Mouse (Mus musculus) bone marrow, adult 2 months (tissue): ENCODE data around the gene Krt88. TPM values are rescaled to one million over a fixed set of nuclear protein-coding genes. Genes with fewer than 3 reads are reported as not detected.

Experiments used
- H3K27ac ChIP-seq: fragments of 200-500 bp; 2 replicates; pipeline ENCODE4 v1.5.1; 2012; ENCODE audit warnings: low read depth, mild to moderate bottlenecking, control low read depth, inconsistent platforms, low read length; ENCODE audit not compliant: control insufficient read depth, poor library complexity, insufficient read depth
- H3K4me1 ChIP-seq: fragments of 200-500 bp; 2 replicates; pipeline ENCODE4 v1.6.1; 2011; ENCODE audit warnings: low read length; ENCODE audit not compliant: control insufficient read depth, insufficient read depth
- H3K4me3 ChIP-seq: fragments of 200-500 bp; replicated peaks from 2 replicates; pipeline ENCODE3; 2011; ENCODE audit warnings: mild to moderate bottlenecking, low read depth, low read length, control low read depth; ENCODE audit not compliant: control insufficient read depth
- CTCF ChIP-seq: fragments of 200-500 bp; IDR thresholded peaks from 2 replicates; pipeline ENCODE4 v1.5.1; 2011; ENCODE audit warnings: low read length, control low read depth; ENCODE audit not compliant: control insufficient read depth, insufficient read depth
- POLR2A ChIP-seq: fragments of 200-500 bp; IDR thresholded peaks from 2 replicates; pipeline ENCODE4 v1.6.1; 2011; ENCODE audit warnings: low read depth, mild to moderate bottlenecking, control low read depth, low read length, borderline replicate concordance; ENCODE audit not compliant: control insufficient read depth
- WGBS: fragments of 180-500 bp; shearing (Covaris S2); methylation state at CpG from one replicate; pipeline ENCODE4 v1.1.7; 2018; 5-methylcytosine and 5-hydroxymethylcytosine counted together
- polyA plus RNA-seq: library from polyadenylated mRNA; stranded (reverse); fragments of >200 nt; gene quantifications from 2 replicates; pipeline ENCODE4 v1.2.4, GENCODE M21; 2011; ENCODE audit warnings: low replicate concordance; ENCODE audit not compliant: missing spikeins, insufficient read depth, insufficient read length

Gene Krt88
- polyA plus RNA-seq, 1 experiment, result not detected

DNA sequence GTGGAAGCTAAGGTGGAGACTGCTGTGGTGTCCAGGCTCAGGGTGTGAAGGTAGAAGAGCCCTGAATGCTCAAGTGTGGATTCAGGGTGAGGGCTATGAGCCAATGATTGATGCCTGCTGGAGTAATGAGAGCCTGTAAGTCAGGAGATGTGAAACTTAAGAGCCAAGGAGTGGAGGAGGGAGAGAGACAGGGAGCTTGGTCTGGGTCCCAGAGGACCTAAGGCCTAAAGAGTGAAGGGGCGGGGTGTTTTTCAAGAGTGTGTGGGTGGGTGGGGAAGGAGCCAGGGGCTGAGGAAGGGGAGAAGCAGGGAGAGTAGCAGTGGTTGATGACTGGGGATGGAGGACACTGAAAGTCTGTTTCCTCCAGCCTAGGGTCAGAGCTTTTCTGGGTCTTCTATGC, 36.1 kb downstream of the Krt88 start:
- TF ChIP-seq POLR2A (no peak), CTCF (no peak)
- Histone ChIP-seq H3K4me1 (peaks cover 15% of the 10 kb centered on the region), H3K4me3 (no peak overlapping the region), H3K27ac (no peak overlapping the region)
- WGBS, result 88% methylated on average over 1 of the region's 1 CpGs

GRCm38 (mm10) chr15:101484939-101485338, 37.4 kb downstream of the Krt88 start:
- no peak for TF ChIP-seq POLR2A
- TF ChIP-seq CTCF, result no peak
- no peak overlapping the region for H3K4me3 ChIP-seq
- H3K4me1 ChIP-seq, result peaks cover 16% of the 10 kb centered on the region
- WGBS, result 47% methylated on average over 1 of the region's 1 CpGs
- H3K27ac ChIP-seq, result peak overlapping the region; percentile 53

DNA sequence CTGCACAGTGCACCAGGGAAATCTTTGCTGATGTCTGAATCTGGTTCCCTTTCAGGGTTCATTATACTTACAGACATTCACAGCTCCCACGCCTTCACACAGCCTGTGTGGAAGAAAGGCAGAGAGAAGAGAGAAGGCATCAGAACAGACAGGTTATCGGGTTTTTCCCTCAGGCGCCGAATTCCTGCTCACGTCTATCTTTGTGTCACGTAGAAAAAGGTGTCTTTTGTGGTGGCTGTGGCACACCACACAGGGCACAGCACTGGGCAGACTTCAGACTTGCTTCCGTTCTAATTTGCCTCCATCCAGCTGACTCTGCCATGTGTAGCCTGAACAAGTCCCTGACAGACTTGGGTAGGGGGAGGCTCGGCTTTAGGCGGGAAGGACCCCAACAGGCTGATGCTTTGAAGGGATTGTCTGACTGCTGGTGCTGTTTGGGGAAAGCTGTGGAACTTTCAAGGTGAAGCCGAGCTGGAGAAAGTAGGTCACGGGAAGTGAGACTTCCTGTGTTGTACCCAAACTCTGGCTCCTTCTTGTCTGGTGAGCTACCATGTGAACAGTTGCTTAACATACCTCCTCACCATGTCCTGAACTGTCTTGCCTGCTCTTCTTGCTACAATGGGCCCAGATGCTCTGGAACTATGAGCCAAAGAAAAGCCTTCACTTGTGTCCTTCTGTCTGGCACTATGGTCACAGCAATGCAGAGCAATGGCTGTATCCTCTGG, 38.5 kb downstream of the Krt88 start:
- TF ChIP-seq POLR2A, result no peak
- no peak for TF ChIP-seq CTCF
- H3K4me1 ChIP-seq, result peaks cover 16% of the 10 kb centered on the region
- WGBS, result 31% methylated on average over 11 of the region's 11 CpGs
- H3K4me3 ChIP-seq, result no peak overlapping the region
- peak overlapping the region; percentile 82 for H3K27ac ChIP-seq

DNA sequence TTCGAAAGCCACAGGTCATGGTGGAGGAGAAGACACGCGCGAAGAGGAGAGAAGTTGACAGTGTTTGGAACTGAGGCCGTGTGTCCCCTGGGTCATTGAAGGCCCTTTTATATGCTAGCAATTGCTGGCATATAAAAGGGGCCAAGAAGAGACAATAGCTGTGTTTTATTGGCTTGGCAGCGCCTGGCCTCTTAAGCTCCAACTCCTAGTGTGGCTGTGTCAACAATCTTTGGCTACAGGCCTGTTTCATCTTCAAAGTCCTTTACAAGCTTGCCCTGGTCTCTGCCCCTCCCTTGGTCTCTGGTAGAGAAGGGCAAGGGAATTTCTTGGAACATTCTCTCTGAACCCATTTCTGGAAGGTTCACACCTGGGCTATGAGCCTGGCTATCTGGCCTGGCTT, 43.9 kb downstream of the Krt88 start, which contains the start of gene Krt83:
Gene Krt83 (minus strand): TSS at position 82 of the 400 bp plus-strand sequence.
- TF ChIP-seq POLR2A, result no peak
- TF ChIP-seq CTCF, result no peak
- 89% methylated on average over 6 of the region's 6 CpGs for WGBS
- Histone ChIP-seq H3K27ac (no peak within 1 kb of the TSS), H3K4me1 (peaks cover 3% of the 10 kb centered on the region; the same call in 1 of the 2 replicates), H3K4me3 (no peak within 1 kb of the TSS)

- no peak overlapping the region for H3K4me3 ChIP-seq
- 49% methylated on average over 8 of the region's 8 CpGs for WGBS
- no peak overlapping the region for H3K27ac ChIP-seq
- no peak for TF ChIP-seq CTCF
- TF ChIP-seq POLR2A, result no peak
- peaks cover 2% of the 10 kb centered on the region; the same call in 1 of the 2 replicates for H3K4me1 ChIP-seq
Observed at GRCm38 (mm10) chr15:101492718-101493117, 45.2 kb downstream of the Krt88 start.

DNA sequence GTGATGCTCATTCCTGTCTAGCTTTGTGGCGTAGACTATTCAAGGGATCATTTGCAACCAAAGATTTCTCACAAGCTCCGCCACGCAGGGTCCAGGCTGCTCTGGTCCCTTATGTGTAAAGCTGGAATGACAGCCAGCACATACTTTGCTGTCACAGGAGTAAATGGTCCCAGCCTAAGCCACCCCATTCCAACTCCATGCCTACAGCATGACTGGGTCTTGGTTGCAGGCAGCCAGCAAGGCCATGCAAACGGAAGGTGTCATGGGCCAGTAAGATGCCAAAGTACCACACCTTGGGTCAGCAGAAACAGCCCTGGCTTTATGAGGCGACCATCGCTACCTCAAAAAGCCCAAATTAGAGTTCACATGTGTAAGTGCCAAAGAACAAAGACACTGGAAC, 46.2 kb downstream of the Krt88 start:
- no peak overlapping the region for H3K4me3 ChIP-seq
- H3K27ac ChIP-seq, result no peak overlapping the region
- 88% methylated on average over 6 of the region's 6 CpGs for WGBS
- no peak for TF ChIP-seq CTCF
- TF ChIP-seq POLR2A, result no peak
- peaks cover 2% of the 10 kb centered on the region; the same call in 1 of the 2 replicates for H3K4me1 ChIP-seq

DNA sequence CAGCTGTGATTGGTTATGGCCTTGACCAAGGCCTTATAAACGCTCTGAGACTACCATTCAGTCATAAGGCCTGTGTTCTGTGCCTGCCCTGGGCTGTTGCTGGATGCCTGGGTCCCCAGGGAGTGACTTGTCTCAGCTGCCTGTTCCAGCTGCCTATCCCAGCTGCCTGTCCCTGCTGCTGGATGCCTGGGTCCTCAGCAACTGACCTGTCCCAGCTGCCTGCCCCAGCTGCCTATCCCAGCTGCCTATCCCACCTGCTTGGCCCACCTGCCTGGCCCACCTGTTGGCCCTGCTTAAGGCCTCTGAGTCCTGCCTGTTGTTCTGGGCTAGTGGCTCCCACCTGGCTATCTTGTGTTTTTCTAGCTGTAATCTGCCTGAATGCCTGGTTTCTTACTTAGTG, 46.7 kb downstream of the Krt88 start:
- no peak for TF ChIP-seq POLR2A
- no peak for TF ChIP-seq CTCF
- WGBS, result 70% methylated on average over 1 of the region's 1 CpGs
- Histone ChIP-seq H3K27ac (no peak overlapping the region), H3K4me1 (no peaks in the 10 kb centered on the region), H3K4me3 (no peak overlapping the region)

DNA sequence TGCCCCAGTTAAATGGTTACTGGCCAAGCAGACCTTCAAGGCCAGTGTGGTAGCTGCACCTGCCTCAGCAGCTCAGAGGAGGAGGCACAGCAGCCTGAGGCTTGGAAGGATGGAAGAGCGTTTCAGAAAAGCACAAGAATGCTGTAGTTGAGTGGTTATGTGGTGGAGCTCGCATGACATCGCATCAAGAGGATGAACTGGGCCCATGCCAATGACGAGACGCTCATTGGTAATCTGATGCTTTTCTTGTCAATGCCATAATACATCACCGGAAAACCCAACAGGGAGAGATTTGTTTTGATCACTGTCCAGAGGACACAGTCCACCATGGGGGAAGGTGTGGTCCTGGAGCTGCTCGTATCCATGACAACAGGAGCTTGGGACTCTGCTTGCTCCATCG, 47.7 kb downstream of the Krt88 start:
- WGBS, result 89% methylated on average over 8 of the region's 8 CpGs
- H3K27ac ChIP-seq, result no peak overlapping the region
- TF ChIP-seq POLR2A, result no peak
- TF ChIP-seq CTCF, result no peak
- no peak overlapping the region for H3K4me3 ChIP-seq
- H3K4me1 ChIP-seq, result no peaks in the 10 kb centered on the region
